Mouse (Mus musculus) embryonic facial prominence, embryonic 14.5 days (tissue): ENCODE measurements around the gene Dctn2. TPM values are rescaled to one million over a fixed set of nuclear protein-coding genes. Genes with fewer than 3 reads are reported as not detected.

Experiments
- ATAC-seq: fragments of 200-750 bp; cut with Nextera tagmentation; 2 replicates; pipeline ENCODE4 v1.8.0; 2017; ENCODE audit warnings: low read depth, moderate number of reproducible peaks, moderate TSS enrichment
- DNase-seq: peaks from one replicate; pipeline ENCODE4 v3.0.0-alpha.2; 2015; ENCODE audit warnings: low spot score
- H3K27ac ChIP-seq: fragments of 300-500 bp; sonication (generic); replicated peaks from 2 replicates; pipeline ENCODE4 v1.5.1; 2014; ENCODE audit warnings: low read depth, mild to moderate bottlenecking, low read length, moderate library complexity
- H3K27me3 ChIP-seq: fragments of 300-500 bp; sonication (generic); replicated peaks from 2 replicates; pipeline ENCODE4 v1.6.1; 2014; ENCODE audit warnings: low read length; ENCODE audit not compliant: control insufficient read depth, insufficient read depth
- H3K36me3 ChIP-seq: fragments of 300-500 bp; sonication (generic); 2 replicates; pipeline ENCODE4 v1.6.1; 2014; ENCODE audit warnings: low read length, mixed read lengths; ENCODE audit not compliant: control insufficient read depth, insufficient read depth
- H3K4me1 ChIP-seq: fragments of 300-500 bp; sonication (generic); 2 replicates; pipeline ENCODE4 v1.6.1; 2014; ENCODE audit warnings: antibody characterized with exemption, low read length; ENCODE audit not compliant: control insufficient read depth, insufficient read depth
- H3K4me2 ChIP-seq: fragments of 300-500 bp; sonication (generic); 2 replicates; pipeline ENCODE4 v1.6.1; 2014; ENCODE audit warnings: low read depth, mild to moderate bottlenecking, low read length, moderate library complexity, mixed read lengths
- H3K4me3 ChIP-seq: fragments of 300-500 bp; sonication (generic); 2 replicates; pipeline ENCODE4 v1.5.1; 2014; ENCODE audit warnings: low read depth, mild to moderate bottlenecking, low read length
- H3K9ac ChIP-seq: fragments of 300-500 bp; sonication (generic); 2 replicates; pipeline ENCODE4 v1.6.1; 2014; ENCODE audit warnings: low read depth, mild to moderate bottlenecking, low read length, moderate library complexity, mixed read lengths
- H3K9me3 ChIP-seq: fragments of 300-500 bp; sonication (generic); 2 replicates; pipeline ENCODE4 v1.6.1; 2016; ENCODE audit warnings: low read length; ENCODE audit not compliant: control insufficient read depth
- WGBS: fragments of 180-500 bp; shearing (Covaris S2); extraction: QIAGEN DNeasy Blood & Tissue Kit; methylation state at CpG from one replicate; pipeline ENCODE4 v1.1.7; 2014; 5-methylcytosine and 5-hydroxymethylcytosine counted together
- polyA plus RNA-seq: library from polyadenylated mRNA; unstranded; fragments of >200 nt; fragmentation: Nextera tagmentation; extraction: Ambion mirVana; gene quantifications from 2 replicates; pipeline ENCODE4 v1.2.1, GENCODE M21; 2014

The Dctn2 gene
- polyA plus RNA-seq, 1 experiment from 2014 or later, result 166 TPM

- H3K4me2 ChIP-seq, result no peak overlapping the region
- no peak overlapping the region for H3K9ac ChIP-seq
- ATAC-seq, result peak; percentile 59
Measured at GRCm38 (mm10) chr10:127228897-127229296, 37.3 kb upstream of the Dctn2 start.

DNA sequence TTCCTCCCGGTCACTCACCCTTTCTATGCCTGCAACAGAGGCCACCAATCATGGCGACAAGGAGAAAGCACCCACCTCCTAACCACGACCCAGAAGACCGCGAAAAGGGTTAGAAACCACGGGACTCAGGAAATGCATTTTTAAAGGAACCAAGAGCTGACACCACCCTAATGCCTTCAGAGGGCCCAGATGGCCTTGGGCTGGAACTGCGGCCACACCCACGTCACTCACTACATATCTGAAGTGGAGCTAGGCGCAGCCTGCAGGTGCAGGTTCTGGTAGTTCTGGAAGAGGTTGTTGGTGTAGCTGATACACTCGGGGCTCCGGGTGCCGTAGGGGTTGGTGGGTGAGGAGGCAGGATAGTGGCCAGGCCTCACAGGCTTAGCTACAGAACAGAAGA lies 35.5 kb upstream of the Dctn2 start:
- no peaks in the 10 kb centered on the region for H3K4me1 ChIP-seq
- no peak for ATAC-seq

More at GRCm38 (mm10) chr10:127228897-127229296, 37.3 kb upstream of the Dctn2 start:
- H3K4me1 ChIP-seq, result no peaks in the 10 kb centered on the region
- no peaks in the 10 kb centered on the region for H3K27me3 ChIP-seq
- no peak overlapping the region for H3K4me3 ChIP-seq
- peak; percentile 70 for DNase-seq
- H3K27ac ChIP-seq, result no peak overlapping the region
- no peaks in the 10 kb centered on the region for H3K9me3 ChIP-seq
- WGBS, result 16% methylated on average over 4 of the region's 4 CpGs
- no peaks in the 10 kb centered on the region for H3K36me3 ChIP-seq

GRCm38 (mm10) chr10:127231741-127232140 lies 34.4 kb upstream of the Dctn2 start:
- Histone ChIP-seq H3K9me3 (no peaks in the 10 kb centered on the region), H3K9ac (no peak overlapping the region), H3K4me2 (no peak overlapping the region), H3K27ac (no peak overlapping the region), H3K4me1 (no peaks in the 10 kb centered on the region), H3K36me3 (no peaks in the 10 kb centered on the region), H3K4me3 (no peak overlapping the region), H3K27me3 (no peaks in the 10 kb centered on the region)
- ATAC-seq (no peak), DNase-seq (no peak)
- 74% methylated on average over 14 of the region's 14 CpGs for WGBS

More for the DNA sequence above, 35.5 kb upstream of the Dctn2 start:
- no peak for DNase-seq
- WGBS, result 85% methylated on average over 12 of the region's 12 CpGs
- H3K4me3 ChIP-seq, result no peak overlapping the region
- H3K4me2 ChIP-seq, result no peak overlapping the region
- no peaks in the 10 kb centered on the region for H3K27me3 ChIP-seq
- H3K27ac ChIP-seq, result no peak overlapping the region
- no peaks in the 10 kb centered on the region for H3K36me3 ChIP-seq
- no peak overlapping the region for H3K9ac ChIP-seq
- H3K9me3 ChIP-seq, result no peaks in the 10 kb centered on the region

DNA sequence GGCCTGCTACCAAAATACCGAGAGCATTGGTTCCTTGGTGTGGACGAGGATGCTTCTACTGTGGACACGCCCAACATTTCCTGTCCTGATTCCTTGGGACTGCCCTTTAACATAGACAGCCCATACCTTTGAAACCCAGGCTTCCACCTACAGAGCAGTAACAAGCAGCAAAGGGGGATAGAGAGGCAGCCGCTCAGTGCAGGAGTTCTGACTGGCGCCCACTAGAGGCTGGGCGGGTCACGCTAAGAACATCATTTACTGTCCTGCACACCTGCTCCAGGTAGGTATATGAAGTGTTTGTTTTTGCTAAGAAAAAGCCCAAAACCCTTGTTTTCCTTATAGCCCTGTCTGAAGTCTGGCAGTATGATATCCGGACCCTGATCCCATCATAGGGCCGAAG lies 33.0 kb upstream of the Dctn2 start:
- Histone ChIP-seq H3K4me2 (no peak overlapping the region), H3K9ac (no peak overlapping the region), H3K27ac (no peak overlapping the region), H3K36me3 (no peaks in the 10 kb centered on the region), H3K27me3 (no peaks in the 10 kb centered on the region), H3K9me3 (no peaks in the 10 kb centered on the region), H3K4me1 (no peaks in the 10 kb centered on the region), H3K4me3 (no peak overlapping the region)
- DNase-seq, result no peak
- WGBS, result 81% methylated on average over 9 of the region's 9 CpGs
- no peak for ATAC-seq

GRCm38 (mm10) chr10:127236541-127236940 lies 29.6 kb upstream of the Dctn2 start:
- WGBS, result 28% methylated on average over 9 of the region's 9 CpGs
- DNase-seq, result no peak
- Histone ChIP-seq H3K4me1 (no peaks in the 10 kb centered on the region), H3K36me3 (peaks cover 6% of the 10 kb centered on the region; the same call in 1 of the 2 replicates), H3K9ac (peak overlapping the region; percentile 30), H3K9me3 (no peaks in the 10 kb centered on the region), H3K27me3 (no peaks in the 10 kb centered on the region), H3K4me3 (no peak overlapping the region), H3K27ac (no peak overlapping the region), H3K4me2 (no peak overlapping the region)
- no peak for ATAC-seq

DNA sequence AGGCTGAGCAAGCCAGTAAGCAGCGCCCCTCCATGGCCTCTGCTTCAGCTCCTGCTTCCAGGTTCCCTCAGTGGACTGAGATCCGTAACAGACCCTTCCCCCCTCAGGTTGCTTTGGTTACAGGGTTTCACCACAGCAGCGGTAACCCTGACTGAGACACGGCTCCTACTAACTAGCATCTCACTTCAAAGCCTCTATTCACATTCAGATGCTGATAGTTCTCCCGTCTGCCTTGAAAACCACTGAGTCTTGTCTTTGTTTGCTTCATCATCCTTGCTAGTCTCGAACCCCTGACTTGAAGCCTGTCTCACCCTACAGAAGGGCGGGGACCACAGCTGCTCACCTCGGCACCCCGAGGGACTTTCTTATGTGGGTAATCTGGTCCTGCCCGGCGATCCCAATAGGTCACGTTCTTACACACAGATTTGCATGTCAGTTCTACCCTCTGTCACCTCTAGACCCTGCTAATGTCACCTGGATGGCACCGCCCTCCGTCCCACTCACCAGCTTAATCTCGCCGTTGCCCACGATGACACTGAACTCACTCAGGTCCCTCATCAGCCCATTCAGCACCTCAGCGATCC lies 27.8 kb upstream of the Dctn2 start:
- Histone ChIP-seq H3K36me3 (peaks cover 6% of the 10 kb centered on the region; the same call in 1 of the 2 replicates), H3K9ac (no peak overlapping the region), H3K27ac (no peak overlapping the region), H3K9me3 (no peaks in the 10 kb centered on the region), H3K4me1 (no peaks in the 10 kb centered on the region), H3K4me3 (no peak overlapping the region), H3K27me3 (no peaks in the 10 kb centered on the region), H3K4me2 (no peak overlapping the region)
- WGBS, result 70% methylated on average over 18 of the region's 18 CpGs
- ATAC-seq (no peak), DNase-seq (no peak)

- Histone ChIP-seq H3K9ac (no peak overlapping the region), H3K27ac (no peak overlapping the region), H3K36me3 (no peaks in the 10 kb centered on the region), H3K9me3 (no peaks in the 10 kb centered on the region), H3K4me3 (no peak overlapping the region), H3K4me1 (no peaks in the 10 kb centered on the region), H3K4me2 (no peak overlapping the region), H3K27me3 (no peaks in the 10 kb centered on the region)
- DNase-seq (no peak), ATAC-seq (no peak)
- 76% methylated on average over 5 of the region's 5 CpGs for WGBS
Measured at GRCm38 (mm10) chr10:127250810-127251209, 15.4 kb upstream of the Dctn2 start.

GRCm38 (mm10) chr10:127255625-127256345 lies 10.4 kb upstream of the Dctn2 start:
- Histone ChIP-seq H3K27ac (no peak overlapping the region), H3K4me1 (no peaks in the 10 kb centered on the region), H3K9ac (no peak overlapping the region), H3K4me2 (peak overlapping the region; percentile 23; the same call in 1 of the 2 replicates), H3K36me3 (no peaks in the 10 kb centered on the region), H3K4me3 (no peak overlapping the region), H3K27me3 (no peaks in the 10 kb centered on the region), H3K9me3 (no peaks in the 10 kb centered on the region)
- ATAC-seq (peak; percentile 76), DNase-seq (peak; percentile 87)
- WGBS, result 20% methylated on average over 14 of the region's 14 CpGs

DNA sequence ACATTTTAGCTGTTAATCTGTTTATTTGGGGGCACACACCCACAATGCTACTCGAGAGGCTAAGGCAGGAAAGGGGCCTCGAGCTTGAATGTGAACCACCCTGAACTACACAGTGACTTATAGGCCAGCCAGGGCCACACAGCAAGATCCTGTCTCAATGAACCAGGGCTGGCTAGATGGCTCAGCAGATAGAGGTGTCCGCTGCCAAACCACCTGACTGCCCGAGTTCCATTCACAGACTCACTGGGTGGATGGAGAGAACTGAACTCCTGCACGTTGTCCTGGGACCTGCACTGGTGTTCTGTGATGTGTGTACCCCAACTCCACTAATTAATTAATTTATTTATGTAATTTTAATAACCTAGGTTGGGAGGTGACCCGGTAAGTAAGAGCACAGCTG lies 8.4 kb upstream of the Dctn2 start:
- ATAC-seq (no peak), DNase-seq (no peak)
- 76% methylated on average over 6 of the region's 6 CpGs for WGBS

More for the DNA sequence above, 8.4 kb upstream of the Dctn2 start:
- H3K36me3 ChIP-seq, result no peaks in the 10 kb centered on the region
- H3K9ac ChIP-seq, result no peak overlapping the region
- H3K4me3 ChIP-seq, result no peak overlapping the region
- H3K27ac ChIP-seq, result no peak overlapping the region
- H3K4me1 ChIP-seq, result peaks cover 8% of the 10 kb centered on the region
- peaks cover 10% of the 10 kb centered on the region for H3K27me3 ChIP-seq
- H3K4me2 ChIP-seq, result no peak overlapping the region
- H3K9me3 ChIP-seq, result no peaks in the 10 kb centered on the region
